Mouse (Mus musculus): ENCODE data around the gene Olfr175-ps1.

DNA sequence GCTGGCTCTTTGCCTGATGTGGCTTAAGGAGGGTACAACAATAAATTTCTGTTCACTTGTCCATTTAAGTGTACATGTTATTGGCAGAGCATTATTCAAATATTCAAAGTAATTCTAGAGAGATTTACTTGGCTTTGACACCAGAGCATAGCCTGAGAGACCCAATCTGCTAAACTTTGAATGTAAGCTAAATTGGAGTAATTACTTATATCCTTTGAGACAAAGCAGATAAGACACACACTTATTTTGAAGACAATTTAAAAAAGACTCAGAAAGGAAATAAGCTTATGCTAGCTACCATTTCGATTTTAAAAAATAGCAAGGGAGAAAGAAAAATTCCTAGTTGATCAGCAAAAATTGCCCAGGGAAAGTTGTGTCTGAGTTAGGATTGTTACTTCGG is 26.4 kb downstream of the Olfr175-ps1 start, which contains the start of gene Olfr173:
- TF ChIP-seq CTCF (IDR thresholded peaks at IDR 0.05; ENCODE audit: low read depth, low read length) (no peak), POLR2A (IDR thresholded peaks at IDR 0.05; ENCODE audit: extremely low read depth, insufficient read depth, low read length) (no peak)
